Mouse (Mus musculus): ENCODE results near the gene Fgfr2. TPM values are rescaled to one million over a fixed set of nuclear protein-coding genes. Genes with fewer than 3 reads are reported as not detected.
A peak's percentile ranks its signal among the peaks of the same experiment; 100 is the strongest.
"Not testable (repeated sequence)": the region's sequence is repeated elsewhere in the genome, so short reads cannot be mapped to it uniquely, and the experiment has no call there.

Fgfr2 gene
- polyA plus RNA-seq, 1 experiment from 2014 or later: 34.1 TPM

DNA sequence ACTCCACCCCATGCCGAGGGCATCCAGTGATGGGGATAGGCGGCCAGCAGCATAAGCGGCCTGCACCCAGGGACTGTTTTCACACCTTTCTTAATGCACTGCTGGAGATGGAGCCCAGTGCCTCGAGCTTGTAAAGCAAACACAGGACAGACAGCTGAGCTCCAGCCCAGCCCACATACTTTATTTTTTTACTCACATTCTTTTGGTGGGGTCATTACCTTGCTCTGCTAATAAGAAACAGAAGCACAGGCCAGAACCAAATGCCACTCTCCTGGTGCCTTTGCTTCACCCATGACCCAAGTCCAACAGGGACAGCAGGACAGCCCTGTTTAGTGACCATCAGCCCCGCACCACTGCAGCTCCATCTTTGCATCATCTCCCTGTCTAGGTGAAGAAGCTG, 2961.6 kb downstream of the Fgfr2 start:
- peaks cover 13% of the 10 kb centered on the region for H3K36me3 ChIP-seq
- no peaks in the 10 kb centered on the region for H3K9me3 ChIP-seq (replicated peaks)
- H3K4me3 ChIP-seq: no peak overlapping the region
- H3K9ac ChIP-seq: no peak overlapping the region
- WGBS: 55% methylated on average over 5 of the region's 5 CpGs
- peaks cover 12% of the 10 kb centered on the region for H3K4me1 ChIP-seq (replicated peaks)
- no peaks in the 10 kb centered on the region for H3K27me3 ChIP-seq (replicated peaks)
- no peak overlapping the region for H3K4me2 ChIP-seq
- ATAC-seq (ENCODE audit: insufficient number of reproducible peaks, low FRiP score): no peak
- no peak overlapping the region for H3K27ac ChIP-seq (ENCODE audit: poor library complexity, severe bottlenecking)

DNA sequence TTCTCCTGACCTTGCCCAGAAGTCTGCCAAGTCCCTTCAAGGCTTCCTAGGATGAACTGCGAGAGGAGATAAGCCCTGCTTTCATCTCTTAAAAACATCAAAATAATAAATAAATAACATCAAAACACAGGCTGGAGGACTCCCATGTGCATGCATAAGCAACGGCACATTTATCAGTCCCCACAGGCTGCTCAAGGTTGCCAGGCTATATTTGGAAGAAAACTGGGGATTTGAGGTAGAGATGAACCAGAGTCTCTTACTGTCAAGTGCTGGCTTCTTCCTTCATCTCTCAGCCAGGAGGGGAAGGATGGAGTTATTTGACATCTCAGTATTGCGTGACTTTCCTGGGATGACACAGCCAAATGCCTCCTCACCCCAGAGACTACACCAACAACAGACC, 2964.3 kb downstream of the Fgfr2 start:
- Histone ChIP-seq H3K9ac (no peak overlapping the region), H3K9me3 (replicated peaks) (no peaks in the 10 kb centered on the region), H3K4me2 (no peak overlapping the region), H3K27ac (ENCODE audit: poor library complexity, severe bottlenecking) (no peak overlapping the region), H3K4me1 (replicated peaks) (no peaks in the 10 kb centered on the region), H3K36me3 (peaks cover 13% of the 10 kb centered on the region), H3K4me3 (no peak overlapping the region), H3K27me3 (replicated peaks) (no peaks in the 10 kb centered on the region)
- ATAC-seq (ENCODE audit: insufficient number of reproducible peaks, low FRiP score): no peak
- 68% methylated on average over 3 of the region's 3 CpGs for WGBS

DNA sequence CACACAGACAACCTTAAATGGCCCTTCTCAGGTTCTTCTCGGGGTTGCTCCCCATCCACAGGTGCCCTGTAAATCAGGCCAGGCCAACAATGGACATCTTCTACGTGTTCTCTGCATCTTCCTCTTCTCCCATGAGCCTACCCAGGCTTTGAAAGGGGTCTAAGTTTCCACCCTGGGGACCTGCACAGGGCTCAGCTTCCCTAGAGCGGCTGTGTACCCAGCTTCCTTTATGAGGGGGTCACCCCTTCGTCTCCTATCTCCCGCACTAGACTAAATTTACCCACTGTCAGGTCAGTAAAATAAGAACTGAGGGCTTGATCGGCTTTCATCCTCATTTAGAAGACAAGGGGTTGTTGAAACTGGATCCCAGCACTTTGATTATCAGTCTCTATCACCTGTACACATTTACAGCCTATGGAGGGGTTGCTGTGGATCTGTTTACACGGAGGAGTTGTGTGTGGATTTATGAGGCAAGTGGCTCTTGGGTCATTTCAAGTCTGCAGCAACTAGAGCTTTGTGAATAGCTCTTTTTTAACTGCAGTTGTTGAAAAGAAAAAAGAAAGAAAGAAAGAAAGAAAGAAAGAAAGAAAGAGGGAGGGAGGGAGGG, 2969.7 kb downstream of the Fgfr2 start:
- Histone ChIP-seq H3K4me2 (no peak overlapping the region), H3K9me3 (replicated peaks) (no peaks in the 10 kb centered on the region), H3K4me1 (replicated peaks) (peaks cover 17% of the 10 kb centered on the region), H3K27ac (ENCODE audit: poor library complexity, severe bottlenecking) (no peak overlapping the region), H3K4me3 (no peak overlapping the region), H3K36me3 (no peaks in the 10 kb centered on the region), H3K27me3 (replicated peaks) (no peaks in the 10 kb centered on the region), H3K9ac (no peak overlapping the region)
- no peak for ATAC-seq (ENCODE audit: insufficient number of reproducible peaks, low FRiP score)
- WGBS: 68% methylated on average over 7 of the region's 7 CpGs

DNA sequence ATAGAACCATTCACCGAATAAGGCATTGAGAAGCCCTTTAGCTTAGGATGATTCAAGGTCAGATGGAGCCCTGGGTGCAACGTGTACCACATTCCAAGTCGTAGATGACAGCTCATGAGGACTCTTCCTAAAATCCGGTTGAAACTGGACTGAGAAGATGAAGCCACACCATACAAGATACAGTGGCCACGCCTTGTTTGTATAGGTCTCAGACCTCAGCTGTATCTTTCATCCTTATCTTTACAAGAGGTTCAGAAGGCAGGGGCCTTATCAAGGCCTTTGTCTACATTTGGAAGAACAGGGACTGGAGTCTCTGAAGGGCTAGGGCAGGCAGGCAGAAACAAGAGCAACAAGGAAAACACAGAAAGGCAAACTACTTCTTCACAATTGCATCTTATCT, 2974.2 kb downstream of the Fgfr2 start:
- Histone ChIP-seq H3K27ac (ENCODE audit: poor library complexity, severe bottlenecking) (peak overlapping the region; percentile 38; the same call in 1 of the 2 replicates), H3K9ac (no peak overlapping the region), H3K4me2 (no peak overlapping the region), H3K4me3 (no peak overlapping the region), H3K4me1 (replicated peaks) (peaks cover 25% of the 10 kb centered on the region), H3K9me3 (replicated peaks) (no peaks in the 10 kb centered on the region), H3K27me3 (replicated peaks) (no peaks in the 10 kb centered on the region), H3K36me3 (no peaks in the 10 kb centered on the region)
- WGBS: 33% methylated on average over 5 of the region's 5 CpGs
- ATAC-seq (ENCODE audit: insufficient number of reproducible peaks, low FRiP score): 0 out of 2 replicates have a peak, but pooled peaks have one; percentile 6

DNA sequence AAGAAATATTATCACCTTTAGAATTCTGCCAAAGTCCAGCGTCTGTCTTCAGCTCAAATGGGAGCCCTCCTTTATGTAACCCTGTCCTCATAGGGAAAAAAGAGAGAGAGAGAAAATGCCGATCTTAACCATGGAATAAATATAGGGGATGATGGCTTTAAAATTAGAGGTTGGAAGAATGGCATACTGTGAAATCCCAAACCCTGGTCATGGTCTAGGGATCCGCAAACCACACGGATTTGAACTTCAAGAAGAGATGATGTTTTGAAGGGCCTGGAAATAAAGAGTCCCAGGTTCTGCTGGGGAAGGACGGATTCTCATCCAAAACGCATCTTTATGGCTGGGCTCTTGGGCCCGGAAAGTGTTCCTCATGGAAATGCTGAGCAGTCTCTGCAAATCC, 2975.9 kb downstream of the Fgfr2 start:
- Histone ChIP-seq H3K4me1 (replicated peaks) (peaks cover 41% of the 10 kb centered on the region), H3K9ac (no peak overlapping the region), H3K36me3 (no peaks in the 10 kb centered on the region), H3K27me3 (replicated peaks) (no peaks in the 10 kb centered on the region), H3K27ac (ENCODE audit: poor library complexity, severe bottlenecking) (no peak overlapping the region), H3K4me2 (no peak overlapping the region), H3K9me3 (replicated peaks) (no peaks in the 10 kb centered on the region), H3K4me3 (no peak overlapping the region)
- ATAC-seq (ENCODE audit: insufficient number of reproducible peaks, low FRiP score): no peak
- 84% methylated on average over 7 of the region's 7 CpGs for WGBS

DNA sequence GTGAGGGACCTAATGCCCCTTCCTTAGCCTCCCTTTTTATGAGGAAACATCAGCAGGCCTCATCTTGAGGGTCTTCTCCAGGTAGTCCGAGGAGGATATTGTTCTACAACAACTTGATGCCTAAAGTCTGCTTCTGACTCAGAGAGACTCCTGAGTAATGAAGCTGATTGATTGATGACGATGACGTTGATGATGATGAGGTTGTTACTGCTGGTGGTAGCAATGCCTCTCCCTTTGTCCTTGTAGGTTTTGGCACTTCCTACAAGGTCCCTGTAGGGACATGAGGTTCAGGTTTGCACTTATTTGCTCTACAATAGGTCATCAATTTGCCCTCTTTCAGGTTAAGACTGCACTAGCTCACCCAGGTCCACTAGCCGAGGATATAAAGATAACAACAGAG, 2977.9 kb downstream of the Fgfr2 start:
- no peaks in the 10 kb centered on the region for H3K9me3 ChIP-seq (replicated peaks)
- WGBS: 80% methylated on average over 4 of the region's 4 CpGs
- H3K4me3 ChIP-seq: no peak overlapping the region
- ATAC-seq (ENCODE audit: insufficient number of reproducible peaks, low FRiP score): no peak
- H3K27ac ChIP-seq (ENCODE audit: poor library complexity, severe bottlenecking): no peak overlapping the region
- H3K36me3 ChIP-seq: no peaks in the 10 kb centered on the region
- no peak overlapping the region for H3K9ac ChIP-seq
- H3K4me1 ChIP-seq (replicated peaks): peaks cover 53% of the 10 kb centered on the region
- no peak overlapping the region for H3K4me2 ChIP-seq
- no peaks in the 10 kb centered on the region for H3K27me3 ChIP-seq (replicated peaks)

DNA sequence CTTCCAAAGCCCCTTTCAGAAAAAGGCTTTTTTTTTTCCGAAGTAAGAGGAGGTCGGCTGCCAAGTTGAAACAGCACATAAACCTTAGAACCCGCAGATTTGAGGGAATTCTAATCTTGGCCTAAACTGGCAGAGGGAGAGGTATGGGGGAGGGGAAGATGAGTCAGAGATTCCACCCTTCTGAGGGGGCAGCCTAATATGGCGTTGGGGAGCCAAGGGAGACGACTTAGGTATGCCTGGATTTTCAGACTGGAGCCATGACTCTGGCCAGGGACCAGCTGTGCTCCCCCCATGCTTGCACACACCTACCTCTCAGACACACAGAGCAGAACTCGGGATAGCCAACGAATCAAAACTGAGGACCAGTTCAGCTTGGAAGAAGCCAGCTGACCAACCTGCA, 2979.8 kb downstream of the Fgfr2 start:
- H3K27ac ChIP-seq (ENCODE audit: poor library complexity, severe bottlenecking): peak overlapping the region; percentile 45

DNA sequence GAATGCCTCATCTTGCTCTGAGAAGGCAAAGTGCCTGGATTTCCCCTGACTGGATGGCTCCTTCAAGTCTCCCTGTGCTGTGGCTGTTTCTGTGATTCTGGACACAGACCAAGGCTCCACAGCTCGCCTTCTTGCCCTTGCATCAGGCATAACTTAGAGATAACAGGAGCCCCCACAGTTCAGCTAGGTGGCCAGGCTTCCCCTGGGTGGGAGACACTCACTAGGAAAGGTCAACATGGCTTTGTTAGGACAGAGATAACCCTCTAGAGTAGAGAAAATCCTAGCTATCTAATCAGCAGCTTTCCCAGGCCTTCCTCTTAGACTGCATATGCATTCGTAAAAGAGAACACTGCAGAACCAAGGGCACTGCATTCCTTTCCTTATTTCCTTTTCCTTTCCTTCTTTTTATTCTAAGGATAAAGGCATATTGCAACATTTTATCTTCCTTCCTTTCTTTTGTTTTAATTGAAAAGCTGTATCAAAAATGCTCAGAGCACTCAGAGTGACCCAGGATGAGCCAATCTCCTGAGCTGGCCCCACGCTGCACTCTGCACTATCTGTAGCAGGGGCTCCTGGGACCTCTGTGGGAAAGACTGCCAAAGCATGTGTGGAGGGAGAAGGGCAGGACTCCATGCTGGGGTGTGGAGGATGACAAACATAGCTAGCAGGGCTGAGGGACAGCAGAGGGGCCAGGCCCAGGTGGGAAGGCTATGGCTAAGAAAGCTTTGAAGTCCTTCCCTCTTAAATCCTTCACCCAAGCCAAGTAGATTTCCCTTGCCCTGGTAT, 2981.9 kb downstream of the Fgfr2 start:
- Histone ChIP-seq H3K4me3 (no peak overlapping the region), H3K9ac (no peak overlapping the region), H3K36me3 (no peaks in the 10 kb centered on the region), H3K27me3 (replicated peaks) (no peaks in the 10 kb centered on the region), H3K4me1 (replicated peaks) (peaks cover 40% of the 10 kb centered on the region), H3K27ac (ENCODE audit: poor library complexity, severe bottlenecking) (peak overlapping the region; percentile 56), H3K9me3 (replicated peaks) (no peaks in the 10 kb centered on the region), H3K4me2 (no peak overlapping the region)
- WGBS: 7% methylated on average over 3 of the region's 3 CpGs
- ATAC-seq (ENCODE audit: insufficient number of reproducible peaks, low FRiP score): peak; percentile 81

More for the DNA sequence above, 2979.8 kb downstream of the Fgfr2 start:
- H3K36me3 ChIP-seq: no peaks in the 10 kb centered on the region
- H3K4me1 ChIP-seq (replicated peaks): peaks cover 47% of the 10 kb centered on the region
- H3K4me3 ChIP-seq: no peak overlapping the region
- H3K9ac ChIP-seq: no peak overlapping the region
- no peaks in the 10 kb centered on the region for H3K9me3 ChIP-seq (replicated peaks)
- ATAC-seq (ENCODE audit: insufficient number of reproducible peaks, low FRiP score): peak; percentile 31; the same call in 1 of the 2 replicates
- WGBS: 38% methylated on average over 7 of the region's 7 CpGs
- no peaks in the 10 kb centered on the region for H3K27me3 ChIP-seq (replicated peaks)
- H3K4me2 ChIP-seq: no peak overlapping the region

DNA sequence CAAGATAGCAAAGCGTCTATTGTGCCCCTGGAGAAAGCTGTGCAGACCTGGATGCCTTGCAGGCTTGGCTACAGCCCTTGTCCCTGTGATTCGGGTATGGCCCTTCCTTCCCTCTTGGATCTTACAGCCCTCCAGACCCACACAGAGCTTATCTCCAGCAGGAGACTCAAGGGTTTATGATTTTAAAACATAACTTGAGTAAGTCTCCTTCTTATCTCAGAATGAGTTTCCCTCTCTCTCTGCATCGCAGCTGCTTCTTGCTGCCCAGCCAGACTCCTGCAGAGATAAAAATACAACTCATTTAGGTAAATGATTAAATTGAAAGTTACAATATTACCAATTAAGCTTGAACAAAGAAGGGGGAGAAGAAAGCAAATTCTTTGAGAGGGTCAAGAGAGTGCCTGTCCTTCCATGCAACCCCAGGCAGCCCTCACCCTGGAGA, 2988.2 kb downstream of the Fgfr2 start:
- ATAC-seq (ENCODE audit: insufficient number of reproducible peaks, low FRiP score): no peak
- Histone ChIP-seq H3K36me3 (no peaks in the 10 kb centered on the region), H3K27ac (ENCODE audit: poor library complexity, severe bottlenecking) (no peak overlapping the region), H3K9me3 (replicated peaks) (no peaks in the 10 kb centered on the region), H3K4me1 (replicated peaks) (peaks cover 9% of the 10 kb centered on the region), H3K4me2 (no peak overlapping the region), H3K9ac (no peak overlapping the region), H3K27me3 (replicated peaks) (no peaks in the 10 kb centered on the region), H3K4me3 (no peak overlapping the region)
- WGBS: 8% methylated on average over 3 of the region's 3 CpGs

DNA sequence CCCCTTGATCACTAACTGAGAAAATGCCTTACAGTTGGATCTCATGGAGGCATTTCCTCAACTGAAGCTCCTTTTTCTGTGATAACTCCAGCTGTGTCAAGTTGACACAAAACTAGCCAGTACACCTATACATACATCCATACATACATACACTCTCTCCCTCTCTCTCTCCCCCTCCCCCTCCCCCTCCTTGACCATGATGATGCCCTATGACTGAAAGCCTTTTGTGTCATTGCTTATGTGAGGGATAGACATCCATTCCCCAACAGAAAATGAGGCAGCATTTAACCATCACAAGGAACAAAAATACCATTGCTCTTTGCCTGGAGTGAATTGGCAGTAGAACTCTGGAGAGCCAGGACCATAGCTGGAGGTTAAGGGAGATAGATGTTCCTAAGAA, 2988.7 kb downstream of the Fgfr2 start:
- not testable (repeated sequence) for ATAC-seq (ENCODE audit: insufficient number of reproducible peaks, low FRiP score); H3K4me2 ChIP-seq; H3K9me3 ChIP-seq (replicated peaks); H3K4me1 ChIP-seq (replicated peaks); H3K36me3 ChIP-seq; H3K27me3 ChIP-seq (replicated peaks); H3K9ac ChIP-seq; H3K27ac ChIP-seq (ENCODE audit: poor library complexity, severe bottlenecking); H3K4me3 ChIP-seq

DNA sequence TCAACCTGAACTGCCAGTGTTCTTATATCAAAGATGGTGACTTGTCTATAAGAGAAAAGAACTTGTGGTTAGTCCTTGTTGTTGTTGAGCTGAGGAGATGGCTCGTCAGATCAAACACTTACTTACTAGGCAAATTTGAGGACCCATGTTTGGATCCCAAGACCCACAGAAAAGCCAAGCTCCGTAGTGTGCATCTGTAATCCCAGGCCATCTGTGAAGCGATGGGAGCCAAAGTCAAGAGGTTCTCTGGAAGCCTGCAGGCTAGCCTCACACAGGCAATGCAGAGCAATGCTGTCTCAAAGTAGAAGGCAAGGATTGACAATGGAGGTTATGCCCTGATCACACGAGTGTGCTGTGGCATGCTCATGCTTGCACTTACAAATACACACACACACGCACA, 2992.9 kb downstream of the Fgfr2 start:
- 88% methylated on average over 5 of the region's 5 CpGs for WGBS
- ATAC-seq (ENCODE audit: insufficient number of reproducible peaks, low FRiP score): no peak
- Histone ChIP-seq H3K4me3 (no peak overlapping the region), H3K4me2 (no peak overlapping the region), H3K9ac (no peak overlapping the region), H3K36me3 (no peaks in the 10 kb centered on the region), H3K4me1 (replicated peaks) (peaks cover 13% of the 10 kb centered on the region), H3K27ac (ENCODE audit: poor library complexity, severe bottlenecking) (no peak overlapping the region), H3K9me3 (replicated peaks) (no peaks in the 10 kb centered on the region), H3K27me3 (replicated peaks) (no peaks in the 10 kb centered on the region)
